In the genomic region with DNA sequence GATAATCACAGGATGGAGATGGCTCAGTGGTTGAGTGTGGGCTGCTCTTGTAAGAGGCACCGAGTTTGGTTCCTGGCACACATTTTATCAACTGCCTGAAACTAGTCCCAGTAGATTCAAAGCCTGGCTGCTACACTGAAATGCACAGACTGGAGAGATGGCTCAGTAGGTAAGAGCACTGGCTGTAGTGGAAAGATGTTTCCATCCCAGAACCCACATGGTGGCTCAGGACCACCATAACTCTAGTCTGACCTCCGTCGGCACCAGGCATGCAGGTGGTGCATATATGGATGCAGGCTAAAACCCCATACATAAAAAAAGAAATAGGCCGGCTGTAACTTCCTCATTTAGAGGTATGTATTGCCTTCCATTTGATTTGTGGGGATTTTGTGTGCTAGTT, we compare ENCODE assay signal across 14 mouse cellular contexts. TPM values are rescaled to one million over a fixed set of nuclear protein-coding genes. Genes with fewer than 3 reads are reported as not detected.
DNase-seq lines count a peak whose midpoint lies in the region; ATAC-seq and TF ChIP-seq lines count a peak whose summit lies in the region.
"Had no signal": no experiment of that assay in that cellular context is flagged by ENCODE, and none has a peak within 500 bp of the region (broad histone marks: within the 10 kb centered on the region; RNA-seq: fewer than 3 reads in every experiment).

No protein-coding gene starts in this region.

- H3ac ChIP-seq in myocyte (ENCODE audit: control insufficient read depth, insufficient read length): no peak overlapping the region

- TF ChIP-seq CTCF in spleen, adult 2 months (IDR thresholded peaks at IDR 0.05; ENCODE audit: extremely low read depth, insufficient read depth, insufficient read length, insufficient replicate concordance): no peak
- no peak for TF ChIP-seq CTCF in embryonic fibroblast, embryonic 13.5 days (IDR thresholded peaks at IDR 0.05; ENCODE audit: borderline replicate concordance, insufficient read depth, low read length)

- no peak overlapping the region for H3K9ac ChIP-seq in kidney, embryonic 15.5 days

- H3K27ac ChIP-seq in spleen, adult 2 months (ENCODE audit: insufficient read depth, low read length): peak overlapping the region; percentile 60
- H3K27ac ChIP-seq in embryonic fibroblast, embryonic 13.5 days (ENCODE audit: insufficient read depth, low read length): no peak overlapping the region
- H3K27ac ChIP-seq in kidney, embryonic 15.5 days: no peak overlapping the region
- H3K27ac ChIP-seq: forebrain, embryonic 10.5 days; neural tube, embryonic 12.5 days had no signal

- no peaks in the 10 kb centered on the region for H3K9me3 ChIP-seq in kidney, embryonic 15.5 days (replicated peaks)
- H3K9me3 ChIP-seq: forebrain, embryonic 10.5 days; neural tube, embryonic 12.5 days had no signal

- peaks cover 40% of the 10 kb centered on the region for H3K79me2 ChIP-seq in myocyte (ENCODE audit: control insufficient read depth, insufficient read depth)

- H3K4me2 ChIP-seq in myocyte (ENCODE audit: low read depth): no peak overlapping the region
- H3K4me2 ChIP-seq in kidney, embryonic 15.5 days: no peak overlapping the region

- no peaks in the 10 kb centered on the region for H3K27me3 ChIP-seq in spleen, adult 2 months (ENCODE audit: control insufficient read depth, insufficient read depth, low read length)
- no peaks in the 10 kb centered on the region for H3K27me3 ChIP-seq in myocyte (ENCODE audit: control insufficient read depth, insufficient read depth, insufficient read length)
- H3K27me3 ChIP-seq in kidney, embryonic 15.5 days: no peaks in the 10 kb centered on the region
- H3K27me3 ChIP-seq: neural tube, embryonic 12.5 days had no signal

- peak; percentile 40 for DNase-seq in CD4-positive, CD25-positive, alpha-beta regulatory T cell, adult 2 months (ENCODE audit: low read depth, low spot score)
- peak in 1 of 2 experiments; percentile 33 for DNase-seq in spleen, adult 2 months (ENCODE audit: low read depth in 1 of 2, low spot score in 2 of 2)
- DNase-seq in spleen, postnatal 14 days (ENCODE audit: low spot score in 2 of 2): no peak
- no peak for DNase-seq in adrenal gland, postnatal 14 days
- DNase-seq: adrenal gland, postnatal 25 days; cerebellum, adult 11-12 months; embryo, embryonic 11 days; lung, adult 2 months had no signal

- no peak for ATAC-seq in CD4-positive, CD25-positive, alpha-beta regulatory T cell, adult 4 months
- ATAC-seq in kidney, embryonic 15.5 days (replicated peaks; ENCODE audit: low FRiP score): no peak

- WGBS in spleen, adult 2 months: 14% methylated on average over 4 of the region's 4 CpGs
- 77% methylated on average over 4 of the region's 4 CpGs for WGBS in kidney, embryonic 15.5 days

- no peak overlapping the region for H3K4me3 ChIP-seq in spleen, adult 2 months (ENCODE audit: extremely low read depth, insufficient read depth, insufficient read length)
- no peak overlapping the region for H3K4me3 ChIP-seq in embryonic fibroblast, embryonic 13.5 days (ENCODE audit: insufficient read depth, low read length)
- no peak overlapping the region for H3K4me3 ChIP-seq in myocyte
- H3K4me3 ChIP-seq in kidney, embryonic 15.5 days (replicated peaks): no peak overlapping the region

- H3K36me3 ChIP-seq in spleen, adult 2 months (ENCODE audit: control insufficient read depth, insufficient read depth, low read length): peaks cover 38% of the 10 kb centered on the region
- peaks cover 50% of the 10 kb centered on the region for H3K36me3 ChIP-seq in myocyte (ENCODE audit: control insufficient read depth, insufficient read depth)
- H3K36me3 ChIP-seq in kidney, embryonic 15.5 days: peaks cover 59% of the 10 kb centered on the region

- TF ChIP-seq POLR2A in spleen, adult 2 months (IDR thresholded peaks at IDR 0.05; ENCODE audit: low read depth, low read length): no peak
- TF ChIP-seq POLR2A in embryonic fibroblast, embryonic 13.5 days (IDR thresholded peaks at IDR 0.05; ENCODE audit: low read depth, low read length): 0 out of 2 replicates have a peak, but pooled peaks have one; percentile 23
- peak; percentile 25 for TF ChIP-seq POLR2A in myocyte (IDR thresholded peaks at IDR 0.05; ENCODE audit: insufficient read length, low read depth)

- peaks cover 11% of the 10 kb centered on the region for H3K4me1 ChIP-seq in spleen, adult 2 months (ENCODE audit: control insufficient read depth, insufficient read depth, insufficient read length)
- H3K4me1 ChIP-seq in embryonic fibroblast, embryonic 13.5 days (ENCODE audit: control insufficient read depth, insufficient read depth, low read length): peaks cover 2% of the 10 kb centered on the region; the same call in 1 of the 2 replicates
- H3K4me1 ChIP-seq in kidney, embryonic 15.5 days: peaks cover 34% of the 10 kb centered on the region

TF ChIP-seq in myocyte, 11 proteins besides CTCF, POLR2A, EP300 and RAD21:
- TF ChIP-seq MYOD1 (IDR thresholded peaks at IDR 0.05; ENCODE audit: control insufficient read depth in 1 of 3, insufficient read length in 2 of 3, low read depth in 2 of 3) (no peak), TCF12 (IDR thresholded peaks at IDR 0.05; ENCODE audit: insufficient read depth, poor library complexity, severe bottlenecking) (no peak), MYOG (IDR thresholded peaks at IDR 0.05; ENCODE audit: control insufficient read depth in 1 of 3, insufficient read depth in 1 of 3, insufficient read length in 2 of 3, low read depth in 2 of 3) (no peak), USF1 (IDR thresholded peaks at IDR 0.05; ENCODE audit: low read depth) (no peak), POLR2AphosphoS2 (IDR thresholded peaks at IDR 0.05; ENCODE audit: insufficient read length, low read depth) (peak; percentile 63), TCF3 (IDR thresholded peaks at IDR 0.05; ENCODE audit: insufficient read length, low read depth) (no peak)

RNA-seq across cellular contexts. Expression of gene Syf2, which starts 1.2 kb away (rescaled TPM):
- 100 to 1,000 TPM; 215 to 219 TPM for polyA plus RNA-seq in CD4-positive, CD25-positive, alpha-beta regulatory T cell, adult 4 months (2017; shearing (Covaris generic))
- 19.2 TPM in 2 replicates for polyA plus RNA-seq in spleen, adult 2 months (2012; rRNA removed)
- 46.6 and 48.8 TPM in 2 replicates for polyA plus RNA-seq in embryonic fibroblast, embryonic 13.5 days (2011; ENCODE audit: insufficient read length, low read depth, missing spikeins)
- 67.8 TPM for polyA plus RNA-seq in myocyte (2012; fragmentation: generic; extraction: Trizol)
- 82.7 and 83.9 TPM in 2 replicates for polyA plus RNA-seq in kidney, embryonic 15.5 days (2015; fragmentation: Nextera tagmentation; extraction: Ambion mirVana)
- total RNA-seq in adrenal gland, postnatal 14 days (2021): 81.4 and 90.5 TPM in 2 replicates

RNA-seq across cellular contexts. Expression of gene Rsrp1, which starts 6.1 kb away (rescaled TPM):
- polyA plus RNA-seq in CD4-positive, CD25-positive, alpha-beta regulatory T cell, adult 4 months (2017; shearing (Covaris generic)): 100 to 1,000 TPM; 223 to 361 TPM
- polyA plus RNA-seq in spleen, adult 2 months (2012; rRNA removed): 691 and 1,139 TPM in 2 replicates
- 257 and 312 TPM in 2 replicates for polyA plus RNA-seq in embryonic fibroblast, embryonic 13.5 days (2011; ENCODE audit: insufficient read length, low read depth, missing spikeins)
- 51.4 TPM for polyA plus RNA-seq in myocyte (2012; fragmentation: generic; extraction: Trizol)
- 404 and 429 TPM in 2 replicates for polyA plus RNA-seq in kidney, embryonic 15.5 days (2015; fragmentation: Nextera tagmentation; extraction: Ambion mirVana)
- total RNA-seq in adrenal gland, postnatal 14 days (2021): 394 and 402 TPM in 2 replicates

RNA-seq across cellular contexts. Expression of gene Tmem50a, which starts 14.7 kb away (rescaled TPM):
- 100 to 1,000 TPM; 529 to 546 TPM for polyA plus RNA-seq in CD4-positive, CD25-positive, alpha-beta regulatory T cell, adult 4 months (2017; shearing (Covaris generic))
- polyA plus RNA-seq in spleen, adult 2 months (2012; rRNA removed): 83.2 and 90.6 TPM in 2 replicates
- 156 and 191 TPM in 2 replicates for polyA plus RNA-seq in embryonic fibroblast, embryonic 13.5 days (2011; ENCODE audit: insufficient read length, low read depth, missing spikeins)
- 121 TPM for polyA plus RNA-seq in myocyte (2012; fragmentation: generic; extraction: Trizol)
- 173 and 174 TPM in 2 replicates for polyA plus RNA-seq in kidney, embryonic 15.5 days (2015; fragmentation: Nextera tagmentation; extraction: Ambion mirVana)
- 215 and 225 TPM in 2 replicates for total RNA-seq in adrenal gland, postnatal 14 days (2021)
